Mouse (Mus musculus) olfactory bulb, adult 2 months (tissue): ENCODE data around the gene Trmt13.

Experiments
- CTCF ChIP-seq: fragments of 200-500 bp; IDR thresholded peaks from 2 replicates; pipeline ENCODE4 v1.5.1; 2012; ENCODE audit warnings: low read depth, mild to moderate bottlenecking, low read length, moderate library complexity; ENCODE audit not compliant: insufficient read depth
- POLR2A ChIP-seq: fragments of 200-500 bp; IDR thresholded peaks from 2 replicates; pipeline ENCODE4 v1.6.1; 2012; ENCODE audit warnings: mild to moderate bottlenecking, low read depth, low read length, moderate library complexity; ENCODE audit not compliant: insufficient read depth

DNA sequence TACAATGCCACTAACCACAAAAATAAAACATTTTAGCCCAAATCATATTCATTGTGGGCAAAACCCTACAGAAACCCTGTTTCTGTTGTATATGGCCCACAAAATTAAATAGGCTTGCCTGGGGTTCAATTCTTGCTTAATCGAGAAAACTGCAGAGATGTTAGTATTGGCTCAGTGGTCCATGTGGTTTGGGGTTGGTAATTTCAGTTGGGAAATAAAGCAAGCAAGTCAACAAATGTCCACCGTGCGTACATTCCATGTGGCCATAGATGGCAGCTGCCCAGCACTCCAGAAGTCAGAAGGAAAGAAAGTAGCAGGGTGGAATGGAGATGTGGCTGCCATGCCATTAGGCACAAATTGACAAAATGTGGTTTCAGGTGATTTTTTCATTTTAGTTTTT is 18.6 kb upstream of the Trmt13 start:
- TF ChIP-seq POLR2A (no peak), CTCF (no peak)
